Mouse (Mus musculus) lung, postnatal 36 days (tissue): Measurements from ENCODE around the gene Omp.
"Not testable (repeated sequence)": the region's sequence is repeated elsewhere in the genome, so short reads cannot be mapped to it uniquely, and the experiment has no call there.

Experiments used
- DNase-seq: peaks from one replicate; pipeline ENCODE4 v3.0.0; 2022; ENCODE audit warnings: mixed read lengths

Omp gene

GRCm38 (mm10) chr7:98145402-98145801, at the start of gene Omp:
TSS of gene Omp (minus strand) at chr7:98145502.
- DNase-seq, result no peak

DNA sequence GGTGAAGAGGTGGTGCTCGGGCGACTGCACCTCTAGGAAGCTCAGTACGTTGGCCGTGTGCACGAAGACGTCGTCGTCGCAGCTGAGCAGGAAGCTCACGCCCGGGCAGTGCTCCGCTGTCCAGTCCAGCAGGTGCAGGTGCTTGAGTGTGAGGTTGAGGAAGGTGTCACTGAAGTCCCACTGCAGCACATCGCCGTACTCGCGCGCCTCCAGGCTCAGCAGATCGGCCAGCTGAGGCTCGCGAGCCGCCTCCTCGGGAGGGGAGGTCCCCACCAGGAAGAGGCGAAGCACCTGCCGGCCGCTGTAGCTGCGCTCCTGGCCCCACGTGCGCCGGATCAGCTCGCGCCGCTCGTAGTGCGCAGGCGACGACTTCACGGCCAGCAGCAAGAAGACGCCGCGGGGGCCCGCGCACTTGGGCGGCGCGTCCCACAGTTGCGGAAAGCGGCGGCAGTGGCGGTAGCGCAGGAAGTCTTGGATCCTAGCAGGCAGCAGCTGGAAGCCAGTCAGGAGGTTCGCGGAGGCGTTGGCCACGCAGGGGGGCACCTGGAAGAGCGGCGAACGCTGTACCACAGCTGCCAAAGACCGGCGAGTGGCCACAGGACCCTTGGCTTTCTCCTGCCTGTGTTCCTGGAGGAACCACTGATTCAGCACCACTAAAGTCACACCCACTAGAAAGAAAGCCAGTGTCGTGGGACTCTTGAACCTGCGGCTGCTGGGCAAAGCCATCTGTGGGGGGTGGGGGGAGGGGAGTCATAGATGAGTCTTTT, 48.9 kb upstream of the Omp start:
- no peak for DNase-seq

DNA sequence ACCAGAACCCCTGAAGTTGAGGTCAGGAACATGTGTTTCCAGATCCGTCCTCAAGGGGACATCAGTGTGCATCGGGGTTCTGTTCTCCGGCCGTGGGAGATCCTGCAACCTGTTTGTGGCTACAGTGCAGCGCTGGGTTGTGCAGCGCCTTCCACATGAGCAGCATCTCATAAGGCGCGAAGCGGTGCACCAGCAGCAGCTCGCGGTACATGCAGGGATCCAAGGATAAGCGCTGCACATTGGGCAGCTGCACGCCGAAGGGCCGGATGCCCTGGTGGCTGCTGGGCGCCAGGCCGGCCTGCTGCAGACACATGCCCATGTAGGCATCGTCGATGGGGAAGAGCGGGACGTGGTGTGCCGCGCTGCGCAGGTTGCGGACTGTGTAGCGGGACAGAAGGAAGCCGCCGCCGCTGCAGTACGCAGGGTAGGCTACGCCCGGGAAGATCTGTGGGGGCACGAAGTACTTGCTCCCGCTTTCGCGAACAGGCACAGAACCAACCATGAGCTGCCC, 48.3 kb upstream of the Omp start:
- no peak for DNase-seq

- DNase-seq, result peak; percentile 72
Measured at GRCm38 (mm10) chr7:98191571-98192250, 46.4 kb upstream of the Omp start.

- DNase-seq, result no peak
Measured at GRCm38 (mm10) chr7:98190578-98190977, 45.3 kb upstream of the Omp start.

GRCm38 (mm10) chr7:98189745-98190144, 44.4 kb upstream of the Omp start:
- DNase-seq, result peak; percentile 68

GRCm38 (mm10) chr7:98188680-98189079, 43.4 kb upstream of the Omp start:
- DNase-seq, result no peak

GRCm38 (mm10) chr7:98188238-98188637, 42.9 kb upstream of the Omp start:
- no peak for DNase-seq

GRCm38 (mm10) chr7:98187332-98187731, 42.0 kb upstream of the Omp start:
- not testable (repeated sequence) for DNase-seq

- DNase-seq, result no peak
Measured at GRCm38 (mm10) chr7:98186637-98187036, 41.3 kb upstream of the Omp start.

- no peak for DNase-seq
Measured at GRCm38 (mm10) chr7:98185326-98185725, 40.0 kb upstream of the Omp start.

DNA sequence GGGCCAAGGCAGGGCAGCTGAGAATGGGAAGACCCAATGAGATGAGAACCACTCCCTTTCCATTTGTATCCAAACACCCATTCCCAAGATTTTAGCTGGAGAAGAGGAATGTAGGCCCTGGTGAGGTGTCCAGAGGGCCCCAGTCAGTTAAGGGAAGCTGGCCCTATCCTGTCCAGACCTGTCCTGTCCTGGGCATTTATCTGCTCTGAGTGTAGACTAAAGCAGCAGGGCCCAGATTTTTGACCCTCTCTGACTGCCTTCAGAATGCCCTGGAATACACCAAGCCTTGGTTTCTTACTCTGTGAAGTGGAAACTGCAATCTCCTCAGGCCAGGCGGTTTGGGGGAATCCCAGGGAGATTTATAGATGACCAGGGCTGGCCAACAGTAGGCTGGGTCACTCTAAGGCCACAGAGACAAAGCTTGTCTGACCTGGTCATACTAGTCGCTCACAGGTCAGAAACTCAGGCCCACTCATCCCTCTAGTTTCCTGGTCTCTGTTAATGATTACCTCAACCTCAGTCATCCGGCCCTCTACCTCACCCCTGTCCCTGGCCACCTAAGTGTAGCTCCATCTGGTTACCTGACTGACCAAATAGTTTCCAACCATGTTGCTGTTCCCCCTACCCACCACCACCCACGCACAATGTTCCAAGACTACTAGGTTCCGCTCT, 33.4 kb upstream of the Omp start:
- no peak for DNase-seq

GRCm38 (mm10) chr7:98177929-98178559, 32.7 kb upstream of the Omp start, which contains the start of gene Capn5:
TSS of gene Capn5 (minus strand) at chr7:98178274.
- peak; percentile 79 for DNase-seq

- DNase-seq, result no peak
Measured at GRCm38 (mm10) chr7:98177566-98177928, 32.2 kb upstream of the Omp start.

GRCm38 (mm10) chr7:98177071-98177485, 31.8 kb upstream of the Omp start:
- no peak for DNase-seq

DNA sequence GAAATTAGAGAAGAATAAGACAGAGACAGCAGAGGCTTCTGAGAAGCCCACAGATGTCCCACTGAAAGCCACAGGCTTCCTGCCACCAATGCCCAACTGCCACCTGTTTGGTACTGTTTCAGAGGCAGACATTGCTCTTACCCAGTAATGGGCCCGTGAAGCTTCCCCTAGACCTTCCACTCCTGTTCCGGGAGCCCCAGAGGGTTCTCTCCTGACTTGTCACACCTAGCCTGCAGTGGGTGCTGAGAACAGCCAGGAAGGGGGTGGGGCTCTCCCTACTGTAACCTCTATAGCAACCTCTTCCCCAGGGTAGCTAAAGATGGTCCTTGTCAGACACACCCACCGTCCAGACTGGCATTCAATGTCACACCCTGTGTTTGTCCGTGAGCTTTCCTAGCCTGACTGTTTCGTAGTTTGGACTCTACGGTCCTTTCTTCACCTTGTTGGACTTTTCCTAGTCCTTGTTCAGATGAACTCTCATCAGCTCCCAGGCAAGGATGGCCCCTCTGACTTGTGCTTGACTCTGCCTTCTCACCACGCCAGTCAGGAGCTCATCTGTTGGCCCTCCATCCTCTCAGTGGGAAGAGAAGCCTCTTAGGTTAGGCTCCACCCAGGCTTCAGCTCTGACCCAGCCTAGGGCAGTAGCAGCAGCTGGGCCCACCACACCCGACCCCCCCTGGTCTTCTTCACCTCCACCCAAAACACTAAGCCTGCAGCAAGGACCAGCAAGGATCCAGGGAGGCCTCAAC, 31.2 kb upstream of the Omp start:
- no peak for DNase-seq

DNA sequence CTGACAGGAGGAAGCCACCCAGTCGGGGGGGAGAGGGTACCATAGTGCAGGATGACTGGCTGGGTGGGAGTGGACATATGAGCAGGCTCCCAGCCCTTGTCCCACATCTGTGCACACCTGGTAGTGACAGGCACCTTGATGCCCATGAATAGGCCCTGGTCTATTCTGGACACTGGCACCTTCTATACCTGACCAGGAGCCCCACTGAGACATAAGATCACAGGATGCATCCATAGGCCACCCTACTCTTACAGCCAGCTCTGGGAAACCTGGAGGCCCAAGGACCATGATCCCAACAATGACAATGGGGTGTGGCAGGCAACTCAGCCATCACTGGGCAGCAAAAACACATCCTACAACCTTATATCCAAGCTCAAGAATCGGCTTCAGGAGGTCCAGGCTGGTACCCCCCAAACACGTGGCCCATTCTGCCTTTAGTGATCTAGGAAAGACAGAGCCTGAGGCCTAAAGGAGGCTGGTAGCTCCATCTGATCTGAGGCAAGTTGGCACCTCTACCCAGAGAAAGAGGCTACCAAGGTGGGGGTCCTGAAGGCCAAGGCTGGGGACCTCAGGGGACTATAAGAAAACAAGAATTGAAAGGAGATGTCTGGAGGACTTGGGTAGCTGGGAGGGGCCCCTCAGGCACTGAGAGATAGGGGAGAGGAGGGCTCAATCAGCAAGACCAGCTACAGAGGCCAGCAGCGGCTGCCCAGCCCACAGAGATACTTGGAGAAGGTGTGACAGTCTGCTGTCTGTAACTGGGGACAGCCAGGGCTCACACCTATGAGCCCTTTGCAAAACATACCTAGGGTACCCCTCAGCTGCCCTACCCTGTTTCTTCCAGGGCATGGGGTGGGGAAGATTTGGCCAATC, 29.8 kb upstream of the Omp start:
- DNase-seq, result no peak

GRCm38 (mm10) chr7:98173408-98173807, 28.1 kb upstream of the Omp start:
- DNase-seq, result no peak

DNA sequence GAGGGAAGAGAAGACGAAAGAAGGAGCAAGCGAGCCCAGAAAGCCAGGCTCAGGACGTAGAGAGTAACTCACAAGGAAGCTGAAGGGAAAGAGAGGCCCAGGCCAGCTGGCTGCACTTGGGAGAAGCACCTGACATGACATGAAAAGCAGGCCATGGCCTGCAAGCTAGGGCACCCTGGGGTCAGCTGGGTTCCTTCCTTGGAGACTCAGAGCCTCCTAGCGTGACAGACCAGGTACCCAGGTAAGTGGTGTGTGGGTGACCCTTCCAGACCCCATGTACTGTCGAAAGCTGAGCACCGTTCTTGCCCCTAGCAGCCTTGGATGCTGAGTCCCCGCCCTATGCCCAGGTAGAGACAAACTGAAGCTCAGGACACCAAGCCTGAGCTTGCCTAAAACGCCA, 27.4 kb upstream of the Omp start:
- DNase-seq, result no peak

GRCm38 (mm10) chr7:98171141-98172073, 26.1 kb upstream of the Omp start:
- peak; percentile 70 for DNase-seq
